Mouse (Mus musculus): ENCODE results near the gene Anapc16.

The Anapc16 gene

DNA sequence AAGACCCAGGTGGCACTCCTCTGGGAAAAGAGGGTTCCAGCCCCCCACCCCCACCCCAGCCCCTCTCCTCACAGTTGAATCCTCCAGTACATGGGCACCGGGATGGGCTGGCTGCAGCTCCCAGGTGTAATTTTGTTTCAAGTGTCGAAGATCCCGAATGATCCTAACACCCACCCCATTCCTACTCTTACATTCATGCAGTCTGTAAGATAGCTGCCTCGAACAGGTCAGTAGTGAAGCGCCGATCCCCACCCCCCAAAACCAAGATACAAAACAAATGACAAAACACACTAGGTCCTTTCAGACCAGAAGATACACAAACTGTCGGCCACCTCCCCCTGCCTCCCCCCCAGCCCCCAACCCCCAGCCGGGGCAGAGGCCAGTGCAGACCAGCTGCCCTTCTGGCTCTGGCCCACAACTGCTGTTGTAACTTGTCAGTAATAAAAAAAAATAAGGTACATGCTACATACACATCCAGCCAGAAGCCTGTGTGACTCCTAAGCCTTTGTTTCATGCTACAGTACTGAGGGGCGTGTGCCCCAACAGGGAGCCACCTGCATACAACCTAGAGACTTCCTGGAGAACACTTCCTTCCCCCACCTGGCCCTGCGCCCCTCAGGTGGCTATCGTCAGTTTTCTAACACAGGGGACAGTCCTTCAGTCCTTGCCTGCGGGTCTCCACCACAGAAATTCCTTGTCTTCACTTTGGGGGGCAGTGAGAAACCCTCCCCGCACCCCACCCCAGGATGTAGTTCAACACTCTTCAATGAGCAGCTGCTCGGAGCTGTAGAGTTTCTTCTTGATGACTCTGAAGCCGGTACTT, 52.9 kb downstream of the Anapc16 start:
- WGBS = 16% methylated on average over 15 of the region's 15 CpGs

- 10% methylated on average over 1 of the region's 1 CpGs for WGBS
Observed at GRCm38 (mm10) chr10:59949255-59949648, 53.7 kb downstream of the Anapc16 start.

GRCm38 (mm10) chr10:59948363-59949254, 54.3 kb downstream of the Anapc16 start:
- WGBS = 46% methylated on average over 6 of the region's 6 CpGs

- WGBS = 54% methylated on average over 7 of the region's 7 CpGs
Observed at GRCm38 (mm10) chr10:59947296-59948073, 55.5 kb downstream of the Anapc16 start.

DNA sequence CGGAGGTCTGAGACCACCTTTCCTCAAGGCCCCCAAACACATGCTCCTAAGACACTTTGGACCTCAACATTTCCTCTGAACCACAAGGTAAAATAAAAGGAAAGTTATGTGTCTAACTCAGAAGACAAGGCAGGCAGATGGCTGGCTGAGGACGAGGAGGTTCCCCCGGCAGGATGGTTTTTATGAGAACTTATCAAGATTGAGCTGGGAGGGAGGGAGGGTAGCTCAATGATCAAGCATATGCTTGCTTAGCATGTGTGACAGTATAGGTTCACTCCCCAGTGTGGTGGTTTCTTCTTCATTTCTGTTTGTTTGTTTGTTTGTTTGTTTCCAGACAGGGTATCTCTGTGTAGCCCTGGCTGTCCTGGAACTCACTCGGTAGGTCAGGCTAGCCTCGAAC, 56.6 kb downstream of the Anapc16 start:
- WGBS = 88% methylated on average over 5 of the region's 5 CpGs

- WGBS = 85% methylated on average over 3 of the region's 3 CpGs
Observed at GRCm38 (mm10) chr10:59945416-59945815, 57.5 kb downstream of the Anapc16 start.

- 28% methylated on average over 13 of the region's 13 CpGs for WGBS
Observed at GRCm38 (mm10) chr10:59943421-59943989, 59.4 kb downstream of the Anapc16 start.

DNA sequence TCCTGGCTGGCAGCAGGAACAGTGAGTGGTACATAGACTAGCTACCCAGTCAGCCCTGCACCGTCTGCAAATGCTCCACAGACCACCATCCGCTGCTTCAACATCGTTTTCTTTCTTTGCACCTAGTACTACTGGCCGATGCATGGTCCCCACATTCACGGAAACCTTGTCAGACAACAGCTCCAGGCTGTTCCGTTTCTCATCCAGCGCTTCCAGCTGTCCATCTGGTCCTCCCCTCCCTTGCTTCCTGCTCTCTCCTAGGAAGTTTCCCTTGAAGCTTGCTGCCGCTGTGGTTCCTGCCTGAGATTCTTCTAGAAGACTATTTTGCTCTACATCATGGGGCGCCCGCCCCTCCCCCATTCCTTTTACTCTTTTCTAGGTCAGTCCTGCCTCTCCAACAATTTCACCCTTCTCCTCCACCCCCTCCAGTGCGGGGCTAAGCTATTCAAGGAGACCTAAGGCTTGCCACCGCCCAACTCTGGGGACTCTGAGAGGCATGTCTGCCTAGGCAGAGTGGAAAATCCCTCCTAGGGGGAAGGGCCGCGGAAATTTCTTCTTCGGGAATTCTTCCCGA, 60.0 kb downstream of the Anapc16 start:
- WGBS = 3% methylated on average over 16 of the region's 16 CpGs

GRCm38 (mm10) chr10:59942281-59942846, 60.6 kb downstream of the Anapc16 start:
- WGBS = 47% methylated on average over 21 of the region's 21 CpGs

DNA sequence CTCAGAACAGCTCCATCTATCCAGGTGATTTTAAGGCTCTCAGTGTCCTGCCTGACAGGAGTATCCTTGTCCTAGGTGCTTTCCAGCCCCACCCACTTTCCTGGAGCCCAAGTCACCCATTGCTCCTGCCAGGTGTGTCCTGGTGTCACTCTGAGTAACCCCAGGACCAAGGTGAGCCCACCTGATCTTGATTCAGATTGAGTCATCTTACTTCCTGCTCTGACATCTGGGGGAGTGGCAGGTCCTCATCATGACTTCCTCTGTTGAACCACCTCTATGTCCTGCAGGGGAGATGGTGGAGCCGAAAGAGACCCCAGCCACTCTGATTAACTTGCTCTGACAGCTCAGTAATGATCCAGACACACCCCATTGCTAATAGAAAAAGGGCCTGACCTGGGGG, 63.9 kb downstream of the Anapc16 start:
- WGBS = 77% methylated on average over 1 of the region's 1 CpGs

GRCm38 (mm10) chr10:59938662-59939061, 64.3 kb downstream of the Anapc16 start:
- WGBS = 94% methylated on average over 5 of the region's 5 CpGs

Measured in cerebral cortex, adult 2 months (tissue).